Mouse (Mus musculus) embryonic facial prominence, embryonic 10.5 days (tissue): Measurements from ENCODE around the gene Tcf3. TPM values are rescaled to one million over a fixed set of nuclear protein-coding genes. Genes with fewer than 3 reads are reported as not detected.

Experiments
- DNase-seq: peaks from one replicate; pipeline ENCODE4 v3.0.0-alpha.2; 2017; ENCODE audit warnings: low spot score
- H3K27ac ChIP-seq: fragments of 300-500 bp; sonication (generic); replicated peaks from 2 replicates; pipeline ENCODE4 v1.5.1; 2016; ENCODE audit warnings: mild to moderate bottlenecking
- H3K27me3 ChIP-seq: fragments of 300-500 bp; sonication (generic); replicated peaks from 2 replicates; pipeline ENCODE4 v1.6.1; 2016; ENCODE audit warnings: low read depth, mild to moderate bottlenecking; ENCODE audit not compliant: poor library complexity, severe bottlenecking
- H3K36me3 ChIP-seq: fragments of 300-500 bp; sonication (generic); replicated peaks from 2 replicates; pipeline ENCODE4 v1.6.1; 2016; ENCODE audit warnings: mild to moderate bottlenecking, moderate library complexity
- H3K4me1 ChIP-seq: fragments of 300-500 bp; sonication (generic); 2 replicates; pipeline ENCODE4 v1.6.1; 2016
- H3K4me3 ChIP-seq: fragments of 300-500 bp; sonication (generic); 2 replicates; pipeline ENCODE4 v1.5.1; 2016; ENCODE audit warnings: mild to moderate bottlenecking, moderate library complexity
- H3K9me3 ChIP-seq: fragments of 300-500 bp; sonication (generic); 2 replicates; pipeline ENCODE4 v1.6.1; 2016; ENCODE audit warnings: mild to moderate bottlenecking
- whole genome bisulfite sequencing: fragments of 180-500 bp; shearing (Covaris S2); methylation state at CpG from one replicate; pipeline ENCODE4 v1.1.7; 2016; 5-methylcytosine and 5-hydroxymethylcytosine counted together
- microRNA-seq: library from miRNA; unstranded; fragments of <30 nt; microRNA quantifications from one replicate; pipeline ENCODE4, GENCODE M21; 2017
- polyA plus RNA-seq: library from polyadenylated mRNA; unstranded; fragments of >200 nt; fragmentation: Nextera tagmentation; extraction: Ambion mirVana; gene quantifications from 2 replicates; pipeline ENCODE4 v1.2.1, GENCODE M21; 2016

Tcf3 gene
- polyA plus RNA-seq, 1 experiment from 2014 or later, result 225 TPM

GRCm38 (mm10) chr10:80371983-80372382 is 61.5 kb downstream of the Tcf3 start:
- WGBS, result 54% methylated on average over 9 of the region's 9 CpGs

GRCm38 (mm10) chr10:80371411-80371966 is 62.0 kb downstream of the Tcf3 start:
- 5% methylated on average over 12 of the region's 12 CpGs for WGBS
- Histone ChIP-seq H3K27ac (peak overlapping the region; percentile 21), H3K4me3 (peak overlapping the region; percentile 49), H3K4me1 (peaks cover 17% of the 10 kb centered on the region), H3K27me3 (peaks cover 35% of the 10 kb centered on the region), H3K36me3 (no peaks in the 10 kb centered on the region), H3K9me3 (peaks cover 6% of the 10 kb centered on the region; the same call in 1 of the 2 replicates)
- DNase-seq, result peak; percentile 85

More at GRCm38 (mm10) chr10:80371983-80372382, 61.5 kb downstream of the Tcf3 start:
- Histone ChIP-seq H3K27ac (0 out of 2 replicates have a peak overlapping the region, but pooled peaks have one; percentile 21), H3K36me3 (no peaks in the 10 kb centered on the region), H3K4me3 (peak overlapping the region; percentile 49), H3K4me1 (peaks cover 17% of the 10 kb centered on the region), H3K27me3 (peaks cover 30% of the 10 kb centered on the region), H3K9me3 (peaks cover 6% of the 10 kb centered on the region; the same call in 1 of the 2 replicates)
- DNase-seq, result no peak

- H3K36me3 ChIP-seq, result no peaks in the 10 kb centered on the region
- peaks cover 49% of the 10 kb centered on the region for H3K27me3 ChIP-seq
- 82% methylated on average over 21 of the region's 21 CpGs for WGBS
- H3K4me1 ChIP-seq, result peaks cover 17% of the 10 kb centered on the region
- peaks cover 6% of the 10 kb centered on the region; the same call in 1 of the 2 replicates for H3K9me3 ChIP-seq
- no peak for DNase-seq
- no peak overlapping the region for H3K4me3 ChIP-seq
- no peak overlapping the region for H3K27ac ChIP-seq
Measured at GRCm38 (mm10) chr10:80369995-80370747, 63.3 kb downstream of the Tcf3 start.

- no peaks in the 10 kb centered on the region for H3K36me3 ChIP-seq
- DNase-seq, result no peak
- 91% methylated on average over 6 of the region's 6 CpGs for WGBS
- peaks cover 24% of the 10 kb centered on the region for H3K4me1 ChIP-seq
- no peak overlapping the region for H3K27ac ChIP-seq
- no peak overlapping the region for H3K4me3 ChIP-seq
- H3K27me3 ChIP-seq, result peaks cover 64% of the 10 kb centered on the region
- H3K9me3 ChIP-seq, result peaks cover 6% of the 10 kb centered on the region; the same call in 1 of the 2 replicates
Measured at GRCm38 (mm10) chr10:80368392-80368791, 65.1 kb downstream of the Tcf3 start.

GRCm38 (mm10) chr10:80367954-80368353 is 65.5 kb downstream of the Tcf3 start:
- WGBS, result 74% methylated on average over 5 of the region's 5 CpGs
- H3K27me3 ChIP-seq, result peaks cover 64% of the 10 kb centered on the region

GRCm38 (mm10) chr10:80365736-80366135 is 67.7 kb downstream of the Tcf3 start:
- H3K27ac ChIP-seq, result no peak overlapping the region
- H3K9me3 ChIP-seq, result peaks cover 6% of the 10 kb centered on the region; the same call in 1 of the 2 replicates
- no peaks in the 10 kb centered on the region for H3K36me3 ChIP-seq
- DNase-seq, result no peak
- no peak overlapping the region for H3K4me3 ChIP-seq
- H3K27me3 ChIP-seq, result peaks cover 77% of the 10 kb centered on the region
- WGBS, result 64% methylated on average over 6 of the region's 6 CpGs
- H3K4me1 ChIP-seq, result peaks cover 7% of the 10 kb centered on the region

More at GRCm38 (mm10) chr10:80367954-80368353, 65.5 kb downstream of the Tcf3 start:
- Histone ChIP-seq H3K9me3 (peaks cover 6% of the 10 kb centered on the region; the same call in 1 of the 2 replicates), H3K27ac (no peak overlapping the region), H3K4me3 (no peak overlapping the region), H3K4me1 (peaks cover 24% of the 10 kb centered on the region), H3K36me3 (no peaks in the 10 kb centered on the region)
- no peak for DNase-seq

GRCm38 (mm10) chr10:80363734-80364133 is 69.7 kb downstream of the Tcf3 start:
- DNase-seq, result no peak
- no peak overlapping the region for H3K27ac ChIP-seq
- WGBS, result 48% methylated on average over 6 of the region's 6 CpGs
- peaks cover 7% of the 10 kb centered on the region for H3K4me1 ChIP-seq
- no peaks in the 10 kb centered on the region for H3K36me3 ChIP-seq
- peaks cover 95% of the 10 kb centered on the region for H3K27me3 ChIP-seq
- H3K9me3 ChIP-seq, result peaks cover 5% of the 10 kb centered on the region; the same call in 1 of the 2 replicates
- H3K4me3 ChIP-seq, result no peak overlapping the region; the same call in 1 of the 2 replicates

Small RNAs within 50 kb of the gene (microRNA-seq; reads per million reads assigned to microRNA genes)
- gene Gm22721, result not detected

Other genes with a start within 250 kb of the Tcf3 start
- 95.9 and 98.1 TPM in 2 replicates for gene Mum1, start 207.2 kb downstream of the Tcf3 start, polyA plus RNA-seq
- 303 and 309 TPM in 2 replicates for gene Ndufs7, start 184.5 kb downstream of the Tcf3 start, polyA plus RNA-seq
- gene Gamt, start 172.6 kb downstream of the Tcf3 start, polyA plus RNA-seq, result 24.4 and 25.0 TPM in 2 replicates
- gene Dazap1, start 172.2 kb downstream of the Tcf3 start, polyA plus RNA-seq, result 56.2 and 58.5 TPM in 2 replicates
- gene Rps15, start 141.2 kb downstream of the Tcf3 start, polyA plus RNA-seq, result 1,079 and 1,119 TPM in 2 replicates
- gene Apc2, start 137.7 kb downstream of the Tcf3 start, polyA plus RNA-seq, result 11.8 and 12.6 TPM in 2 replicates
- 53.7 and 56.2 TPM in 2 replicates for gene 2310011J03Rik, start 113.1 kb downstream of the Tcf3 start, polyA plus RNA-seq
- 5.0 and 5.5 TPM in 2 replicates for gene Pcsk4, start 104.1 kb downstream of the Tcf3 start, polyA plus RNA-seq
- 6.6 TPM in 2 replicates for gene Reep6, start 103.7 kb downstream of the Tcf3 start, polyA plus RNA-seq
- gene Adamtsl5, start 85.2 kb downstream of the Tcf3 start, polyA plus RNA-seq, result 0.65 and 0.88 TPM in 2 replicates
- 0.37 and 0.43 TPM in 2 replicates for gene Plk5, start 77.2 kb downstream of the Tcf3 start, polyA plus RNA-seq
- gene Mex3d, start 46.0 kb downstream of the Tcf3 start, polyA plus RNA-seq, result 6.4 and 7.1 TPM in 2 replicates
- 371 and 377 TPM in 2 replicates for gene Mbd3, start 34.1 kb downstream of the Tcf3 start, polyA plus RNA-seq
- 615 and 629 TPM in 2 replicates for gene Uqcr11, start 26.8 kb downstream of the Tcf3 start, polyA plus RNA-seq
- gene Onecut3, start 61.2 kb upstream of the Tcf3 start, polyA plus RNA-seq, result 0.17 and 0.58 TPM in 2 replicates
- 0.51 and 0.75 TPM in 2 replicates for gene Atp8b3, start 105.5 kb upstream of the Tcf3 start, polyA plus RNA-seq
- 34.7 and 35.0 TPM in 2 replicates for gene Rexo1, start 127.9 kb upstream of the Tcf3 start, polyA plus RNA-seq
- 8.5 TPM in 2 replicates for gene Klf16, start 143.7 kb upstream of the Tcf3 start, polyA plus RNA-seq
- 79.8 and 84.9 TPM in 2 replicates for gene Abhd17a, start 156.7 kb upstream of the Tcf3 start, polyA plus RNA-seq
- 84.8 and 88.2 TPM in 2 replicates for gene Scamp4, start 169.2 kb upstream of the Tcf3 start, polyA plus RNA-seq
- gene Adat3, start 169.2 kb upstream of the Tcf3 start, polyA plus RNA-seq, result 10.9 and 14.1 TPM in 2 replicates
- 5.7 and 6.4 TPM in 2 replicates for gene Gm49322, start 172.4 kb upstream of the Tcf3 start, polyA plus RNA-seq
- gene Csnk1g2, start 189.2 kb upstream of the Tcf3 start, polyA plus RNA-seq, result 198 TPM in 2 replicates
- gene Btbd2, start 223.4 kb upstream of the Tcf3 start, polyA plus RNA-seq, result 83.2 and 84.8 TPM in 2 replicates
- 118 and 119 TPM in 2 replicates for gene Mknk2, start 244.5 kb upstream of the Tcf3 start, polyA plus RNA-seq